Mouse (Mus musculus) lung, postnatal 0 days (tissue): ENCODE measurements around the gene Eefsec.

Experiments
- CTCF ChIP-seq: IDR thresholded peaks from 2 replicates; pipeline ENCODE4 v1.5.1; 2016; ENCODE audit warnings: antibody characterized with exemption, mild to moderate bottlenecking
- EP300 ChIP-seq: IDR thresholded peaks from 2 replicates; pipeline ENCODE4 v1.6.1; 2016; ENCODE audit warnings: antibody characterized with exemption, mild to moderate bottlenecking, control low read depth

DNA sequence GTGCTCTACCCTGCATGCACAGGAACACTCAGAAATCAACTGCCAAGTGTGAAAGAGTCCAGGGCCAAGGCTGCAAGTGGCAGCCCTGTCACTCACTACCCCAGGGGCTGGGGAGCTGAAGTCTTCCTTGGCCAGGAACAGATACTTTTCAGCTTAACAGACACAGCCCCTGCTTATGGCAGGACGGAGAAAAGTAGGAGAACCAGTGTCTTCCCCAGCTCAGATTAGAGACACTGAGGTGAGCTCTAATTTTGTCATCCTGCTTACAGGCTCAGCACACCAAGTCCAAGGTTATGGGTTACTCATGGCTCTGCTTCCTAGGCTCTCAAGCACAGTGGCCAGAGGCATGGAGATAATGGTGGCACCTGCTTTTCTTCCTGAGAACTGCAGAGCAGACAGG, 126.6 kb downstream of the Eefsec start:
- TF ChIP-seq CTCF (no peak), EP300 (no peak)
